Mouse (Mus musculus) erythroblast, embryonic 14.5 days (primary cell): ENCODE data around the gene Cdkn1a. TPM values are rescaled to one million over a fixed set of nuclear protein-coding genes. Genes with fewer than 3 reads are reported as not detected.
"Not testable (repeated sequence)": the region's sequence is repeated elsewhere in the genome, so short reads cannot be mapped to it uniquely, and the experiment has no call there.

Experiments
- H3K27me3 ChIP-seq: 2 replicates; pipeline ENCODE4 v1.6.1; 2012; ENCODE audit warnings: inconsistent platforms; ENCODE audit not compliant: control insufficient read depth
- H3K36me3 ChIP-seq: 2 replicates; pipeline ENCODE4 v1.6.1; 2012; ENCODE audit warnings: mild to moderate bottlenecking, inconsistent platforms; ENCODE audit not compliant: control insufficient read depth
- H3K4me1 ChIP-seq: 2 replicates; pipeline ENCODE4 v1.6.1; 2012; ENCODE audit warnings: inconsistent platforms; ENCODE audit not compliant: control insufficient read depth
- H3K4me3 ChIP-seq: replicated peaks from 2 replicates; pipeline ENCODE3; 2012; ENCODE audit warnings: moderate library complexity, mild to moderate bottlenecking, inconsistent platforms
- H3K9me3 ChIP-seq: 2 replicates; pipeline ENCODE4 v1.6.1; 2012; ENCODE audit warnings: low read length, inconsistent platforms, mixed read lengths; ENCODE audit not compliant: control insufficient read depth
- GATA1 ChIP-seq: IDR thresholded peaks from 2 replicates; pipeline ENCODE4 v1.6.1; 2012; ENCODE audit warnings: low read length, inconsistent platforms, mixed read lengths
- TAL1 ChIP-seq: IDR thresholded peaks from 3 replicates; pipeline ENCODE4 v1.6.1; 2012; ENCODE audit warnings: low read length, inconsistent platforms, mixed read lengths
- polyA plus RNA-seq: library from polyadenylated mRNA; stranded (reverse); fragments of >175 nt; gene quantifications from 2 replicates; pipeline ENCODE4 v1.2.3, GENCODE M21; 2012

Cdkn1a gene
- polyA plus RNA-seq, 1 experiment, result 6.4 TPM

GRCm38 (mm10) chr17:29065245-29065940, 25.4 kb upstream of the Cdkn1a start:
- Histone ChIP-seq H3K4me1 (no peaks in the 10 kb centered on the region), H3K36me3 (no peaks in the 10 kb centered on the region)

GRCm38 (mm10) chr17:29065971-29066370, 24.8 kb upstream of the Cdkn1a start:
- H3K36me3 ChIP-seq, result no peaks in the 10 kb centered on the region
- no peak overlapping the region for H3K4me3 ChIP-seq
- peaks cover 2% of the 10 kb centered on the region for H3K27me3 ChIP-seq
- no peaks in the 10 kb centered on the region for H3K9me3 ChIP-seq
- no peak for TF ChIP-seq TAL1
- no peak for TF ChIP-seq GATA1
- H3K4me1 ChIP-seq, result no peaks in the 10 kb centered on the region

More at GRCm38 (mm10) chr17:29065245-29065940, 25.4 kb upstream of the Cdkn1a start:
- Histone ChIP-seq H3K4me3 (no peak overlapping the region), H3K27me3 (no peaks in the 10 kb centered on the region; the same call in 1 of the 2 replicates), H3K9me3 (no peaks in the 10 kb centered on the region)
- TF ChIP-seq TAL1, result no peak
- TF ChIP-seq GATA1, result no peak

- not testable (repeated sequence) for H3K4me1 ChIP-seq, H3K27me3 ChIP-seq, H3K4me3 ChIP-seq, H3K9me3 ChIP-seq, H3K36me3 ChIP-seq
Observed at GRCm38 (mm10) chr17:29067416-29067815, 23.4 kb upstream of the Cdkn1a start.

GRCm38 (mm10) chr17:29067847-29068246, 22.9 kb upstream of the Cdkn1a start:
- Histone ChIP-seq H3K4me1 (no peaks in the 10 kb centered on the region), H3K36me3 (no peaks in the 10 kb centered on the region), H3K4me3 (no peak overlapping the region), H3K9me3 (no peaks in the 10 kb centered on the region), H3K27me3 (peaks cover 7% of the 10 kb centered on the region)
- TF ChIP-seq TAL1, result no peak
- TF ChIP-seq GATA1, result no peak

GRCm38 (mm10) chr17:29069063-29069462, 21.7 kb upstream of the Cdkn1a start:
- Histone ChIP-seq H3K36me3 (no peaks in the 10 kb centered on the region), H3K9me3 (no peaks in the 10 kb centered on the region), H3K4me3 (no peak overlapping the region), H3K4me1 (no peaks in the 10 kb centered on the region), H3K27me3 (peaks cover 16% of the 10 kb centered on the region)
- TF ChIP-seq TAL1 (no peak), GATA1 (no peak)

GRCm38 (mm10) chr17:29071820-29072219, 19.0 kb upstream of the Cdkn1a start:
- no peaks in the 10 kb centered on the region for H3K9me3 ChIP-seq
- no peaks in the 10 kb centered on the region for H3K4me1 ChIP-seq
- no peak for TF ChIP-seq TAL1
- no peak for TF ChIP-seq GATA1
- peaks cover 33% of the 10 kb centered on the region for H3K27me3 ChIP-seq
- no peaks in the 10 kb centered on the region for H3K36me3 ChIP-seq
- H3K4me3 ChIP-seq, result no peak overlapping the region

GRCm38 (mm10) chr17:29072701-29073307, 18.0 kb upstream of the Cdkn1a start:
- no peaks in the 10 kb centered on the region for H3K9me3 ChIP-seq
- no peaks in the 10 kb centered on the region for H3K36me3 ChIP-seq
- no peak overlapping the region for H3K4me3 ChIP-seq
- peaks cover 41% of the 10 kb centered on the region for H3K27me3 ChIP-seq
- TF ChIP-seq GATA1, result no peak
- H3K4me1 ChIP-seq, result no peaks in the 10 kb centered on the region

- Histone ChIP-seq H3K36me3 (no peaks in the 10 kb centered on the region), H3K4me1 (no peaks in the 10 kb centered on the region; the same call in 1 of the 2 replicates), H3K27me3 (peaks cover 46% of the 10 kb centered on the region), H3K9me3 (no peaks in the 10 kb centered on the region), H3K4me3 (no peak overlapping the region)
- no peak for TF ChIP-seq TAL1
- TF ChIP-seq GATA1, result no peak
Observed at GRCm38 (mm10) chr17:29073313-29073712, 17.5 kb upstream of the Cdkn1a start.

GRCm38 (mm10) chr17:29074085-29074484, 16.7 kb upstream of the Cdkn1a start:
- H3K27me3 ChIP-seq, result peaks cover 54% of the 10 kb centered on the region

GRCm38 (mm10) chr17:29076235-29076634, 14.5 kb upstream of the Cdkn1a start:
- Histone ChIP-seq H3K9me3 (no peaks in the 10 kb centered on the region), H3K4me3 (no peak overlapping the region), H3K4me1 (peaks cover 11% of the 10 kb centered on the region), H3K36me3 (no peaks in the 10 kb centered on the region), H3K27me3 (peaks cover 71% of the 10 kb centered on the region)
- TF ChIP-seq GATA1, result no peak
- no peak for TF ChIP-seq TAL1

More at GRCm38 (mm10) chr17:29074085-29074484, 16.7 kb upstream of the Cdkn1a start:
- peaks cover 5% of the 10 kb centered on the region for H3K4me1 ChIP-seq
- no peak overlapping the region for H3K4me3 ChIP-seq
- no peaks in the 10 kb centered on the region for H3K36me3 ChIP-seq
- no peaks in the 10 kb centered on the region for H3K9me3 ChIP-seq
- TF ChIP-seq TAL1, result no peak
